Mouse (Mus musculus): ENCODE results near the gene Tenm3. TPM values are rescaled to one million over a fixed set of nuclear protein-coding genes. Genes with fewer than 3 reads are reported as not detected.

Gene Tenm3
- polyA plus RNA-seq, 1 experiment from 2014 or later = 8.3 TPM

- H3K36me3 ChIP-seq (ENCODE audit: control insufficient read depth, insufficient read depth, low read length) = no peaks in the 10 kb centered on the region
- no peaks in the 10 kb centered on the region for H3K9me3 ChIP-seq (ENCODE audit: control insufficient read depth, low read length)
- WGBS = 87% methylated on average over 13 of the region's 13 CpGs
- H3K27ac ChIP-seq (replicated peaks in 1 of 2; ENCODE audit: control insufficient read depth in 1 of 2, insufficient read depth in 1 of 2, low read depth in 2 of 2, low read length in 2 of 2) = no peak overlapping the region
- no peak for ATAC-seq (ENCODE audit: insufficient number of reproducible peaks, insufficient read depth, low FRiP score, low read depth)
- H3K4me1 ChIP-seq (ENCODE audit: control insufficient read depth in 2 of 2, insufficient read depth in 2 of 2, low read length in 2 of 2) = no peaks in the 10 kb centered on the region
- H3K9ac ChIP-seq (ENCODE audit: low read length) = no peak overlapping the region
- no peaks in the 10 kb centered on the region for H3K27me3 ChIP-seq (ENCODE audit: control insufficient read depth, insufficient read depth, low read length)
- no peak overlapping the region for H3K4me2 ChIP-seq (ENCODE audit: low read length)
- no peak overlapping the region for H3K4me3 ChIP-seq (ENCODE audit: control insufficient read depth in 1 of 2, insufficient read depth in 1 of 2, low read depth in 1 of 2, low read length in 2 of 2)
These were observed 639.5 kb downstream of the Tenm3 start for GRCm38 (mm10) chr8:48204114-48204837.

GRCm38 (mm10) chr8:48203611-48204010 is 640.1 kb downstream of the Tenm3 start:
- Histone ChIP-seq H3K4me2 (ENCODE audit: low read length) (no peak overlapping the region), H3K36me3 (ENCODE audit: control insufficient read depth, insufficient read depth, low read length) (no peaks in the 10 kb centered on the region), H3K9ac (ENCODE audit: low read length) (no peak overlapping the region), H3K4me1 (ENCODE audit: control insufficient read depth in 2 of 2, insufficient read depth in 2 of 2, low read length in 2 of 2) (no peaks in the 10 kb centered on the region), H3K27ac (replicated peaks in 1 of 2; ENCODE audit: control insufficient read depth in 1 of 2, insufficient read depth in 1 of 2, low read depth in 2 of 2, low read length in 2 of 2) (no peak overlapping the region), H3K9me3 (ENCODE audit: control insufficient read depth, low read length) (no peaks in the 10 kb centered on the region), H3K27me3 (ENCODE audit: control insufficient read depth, insufficient read depth, low read length) (no peaks in the 10 kb centered on the region), H3K4me3 (ENCODE audit: control insufficient read depth in 1 of 2, insufficient read depth in 1 of 2, low read depth in 1 of 2, low read length in 2 of 2) (no peak overlapping the region)
- WGBS = 81% methylated on average over 9 of the region's 9 CpGs
- no peak for ATAC-seq (ENCODE audit: insufficient number of reproducible peaks, insufficient read depth, low FRiP score, low read depth)

GRCm38 (mm10) chr8:48203161-48203560 is 640.6 kb downstream of the Tenm3 start:
- no peaks in the 10 kb centered on the region for H3K4me1 ChIP-seq (ENCODE audit: control insufficient read depth in 2 of 2, insufficient read depth in 2 of 2, low read length in 2 of 2)
- WGBS = 55% methylated on average over 6 of the region's 6 CpGs
- H3K27ac ChIP-seq (replicated peaks in 1 of 2; ENCODE audit: control insufficient read depth in 1 of 2, insufficient read depth in 1 of 2, low read depth in 2 of 2, low read length in 2 of 2) = no peak overlapping the region
- no peak overlapping the region for H3K9ac ChIP-seq (ENCODE audit: low read length)
- no peak overlapping the region for H3K4me3 ChIP-seq (ENCODE audit: control insufficient read depth in 1 of 2, insufficient read depth in 1 of 2, low read depth in 1 of 2, low read length in 2 of 2)
- ATAC-seq (ENCODE audit: insufficient number of reproducible peaks, insufficient read depth, low FRiP score, low read depth) = no peak
- no peaks in the 10 kb centered on the region for H3K9me3 ChIP-seq (ENCODE audit: control insufficient read depth, low read length)
- no peaks in the 10 kb centered on the region for H3K27me3 ChIP-seq (ENCODE audit: control insufficient read depth, insufficient read depth, low read length)
- no peaks in the 10 kb centered on the region for H3K36me3 ChIP-seq (ENCODE audit: control insufficient read depth, insufficient read depth, low read length)
- H3K4me2 ChIP-seq (ENCODE audit: low read length) = no peak overlapping the region

GRCm38 (mm10) chr8:48202632-48203031 is 641.1 kb downstream of the Tenm3 start:
- H3K9ac ChIP-seq (ENCODE audit: low read length) = no peak overlapping the region
- no peaks in the 10 kb centered on the region for H3K4me1 ChIP-seq (ENCODE audit: control insufficient read depth in 2 of 2, insufficient read depth in 2 of 2, low read length in 2 of 2)
- no peaks in the 10 kb centered on the region for H3K9me3 ChIP-seq (ENCODE audit: control insufficient read depth, low read length)
- H3K4me3 ChIP-seq (ENCODE audit: control insufficient read depth in 1 of 2, insufficient read depth in 1 of 2, low read depth in 1 of 2, low read length in 2 of 2) = no peak overlapping the region
- 72% methylated on average over 3 of the region's 3 CpGs for WGBS
- no peak overlapping the region for H3K4me2 ChIP-seq (ENCODE audit: low read length)
- H3K27ac ChIP-seq (replicated peaks in 1 of 2; ENCODE audit: control insufficient read depth in 1 of 2, insufficient read depth in 1 of 2, low read depth in 2 of 2, low read length in 2 of 2) = no peak overlapping the region
- no peaks in the 10 kb centered on the region for H3K36me3 ChIP-seq (ENCODE audit: control insufficient read depth, insufficient read depth, low read length)
- no peak for ATAC-seq (ENCODE audit: insufficient number of reproducible peaks, insufficient read depth, low FRiP score, low read depth)
- H3K27me3 ChIP-seq (ENCODE audit: control insufficient read depth, insufficient read depth, low read length) = no peaks in the 10 kb centered on the region

- Histone ChIP-seq H3K4me3 (ENCODE audit: control insufficient read depth in 1 of 2, insufficient read depth in 1 of 2, low read depth in 1 of 2, low read length in 2 of 2) (no peak overlapping the region), H3K27me3 (ENCODE audit: control insufficient read depth, insufficient read depth, low read length) (no peaks in the 10 kb centered on the region), H3K9me3 (ENCODE audit: control insufficient read depth, low read length) (no peaks in the 10 kb centered on the region), H3K4me1 (ENCODE audit: control insufficient read depth in 2 of 2, insufficient read depth in 2 of 2, low read length in 2 of 2) (no peaks in the 10 kb centered on the region), H3K27ac (replicated peaks in 1 of 2; ENCODE audit: control insufficient read depth in 1 of 2, insufficient read depth in 1 of 2, low read depth in 2 of 2, low read length in 2 of 2) (no peak overlapping the region), H3K4me2 (ENCODE audit: low read length) (no peak overlapping the region), H3K9ac (ENCODE audit: low read length) (no peak overlapping the region), H3K36me3 (ENCODE audit: control insufficient read depth, insufficient read depth, low read length) (no peaks in the 10 kb centered on the region)
- ATAC-seq (ENCODE audit: insufficient number of reproducible peaks, insufficient read depth, low FRiP score, low read depth) = no peak
- WGBS = 89% methylated on average over 9 of the region's 9 CpGs
These were observed 644.6 kb downstream of the Tenm3 start for GRCm38 (mm10) chr8:48199171-48199570.

- ATAC-seq (ENCODE audit: insufficient number of reproducible peaks, insufficient read depth, low FRiP score, low read depth) = no peak
- WGBS = 94% methylated on average over 9 of the region's 9 CpGs
- no peak overlapping the region for H3K4me3 ChIP-seq (ENCODE audit: control insufficient read depth in 1 of 2, insufficient read depth in 1 of 2, low read depth in 1 of 2, low read length in 2 of 2)
- no peak overlapping the region for H3K9ac ChIP-seq (ENCODE audit: low read length)
- H3K27ac ChIP-seq (replicated peaks in 1 of 2; ENCODE audit: control insufficient read depth in 1 of 2, insufficient read depth in 1 of 2, low read depth in 2 of 2, low read length in 2 of 2) = no peak overlapping the region
- H3K4me1 ChIP-seq (ENCODE audit: control insufficient read depth in 2 of 2, insufficient read depth in 2 of 2, low read length in 2 of 2) = no peaks in the 10 kb centered on the region
- H3K36me3 ChIP-seq (ENCODE audit: control insufficient read depth, insufficient read depth, low read length) = no peaks in the 10 kb centered on the region
- no peaks in the 10 kb centered on the region for H3K9me3 ChIP-seq (ENCODE audit: control insufficient read depth, low read length)
- H3K4me2 ChIP-seq (ENCODE audit: low read length) = no peak overlapping the region
- H3K27me3 ChIP-seq (ENCODE audit: control insufficient read depth, insufficient read depth, low read length) = no peaks in the 10 kb centered on the region
These were observed 647.8 kb downstream of the Tenm3 start for GRCm38 (mm10) chr8:48195971-48196370.

- Histone ChIP-seq H3K9ac (ENCODE audit: low read length) (no peak overlapping the region), H3K4me3 (ENCODE audit: control insufficient read depth in 1 of 2, insufficient read depth in 1 of 2, low read depth in 1 of 2, low read length in 2 of 2) (no peak overlapping the region), H3K4me1 (ENCODE audit: control insufficient read depth in 2 of 2, insufficient read depth in 2 of 2, low read length in 2 of 2) (no peaks in the 10 kb centered on the region), H3K27ac (replicated peaks in 1 of 2; ENCODE audit: control insufficient read depth in 1 of 2, insufficient read depth in 1 of 2, low read depth in 2 of 2, low read length in 2 of 2) (no peak overlapping the region), H3K27me3 (ENCODE audit: control insufficient read depth, insufficient read depth, low read length) (no peaks in the 10 kb centered on the region), H3K4me2 (ENCODE audit: low read length) (no peak overlapping the region), H3K9me3 (ENCODE audit: control insufficient read depth, low read length) (no peaks in the 10 kb centered on the region), H3K36me3 (ENCODE audit: control insufficient read depth, insufficient read depth, low read length) (no peaks in the 10 kb centered on the region)
- WGBS = 95% methylated on average over 12 of the region's 12 CpGs
- ATAC-seq (ENCODE audit: insufficient number of reproducible peaks, insufficient read depth, low FRiP score, low read depth) = no peak
These were observed 655.2 kb downstream of the Tenm3 start for GRCm38 (mm10) chr8:48188586-48188985.

- H3K4me2 ChIP-seq (ENCODE audit: low read length) = no peak overlapping the region
- H3K27ac ChIP-seq (replicated peaks in 1 of 2; ENCODE audit: control insufficient read depth in 1 of 2, insufficient read depth in 1 of 2, low read depth in 2 of 2, low read length in 2 of 2) = no peak overlapping the region
- no peak overlapping the region for H3K9ac ChIP-seq (ENCODE audit: low read length)
- no peak overlapping the region for H3K4me3 ChIP-seq (ENCODE audit: control insufficient read depth in 1 of 2, insufficient read depth in 1 of 2, low read depth in 1 of 2, low read length in 2 of 2)
- no peaks in the 10 kb centered on the region for H3K4me1 ChIP-seq (ENCODE audit: control insufficient read depth in 2 of 2, insufficient read depth in 2 of 2, low read length in 2 of 2)
- no peak for ATAC-seq (ENCODE audit: insufficient number of reproducible peaks, insufficient read depth, low FRiP score, low read depth)
- H3K36me3 ChIP-seq (ENCODE audit: control insufficient read depth, insufficient read depth, low read length) = no peaks in the 10 kb centered on the region
- H3K27me3 ChIP-seq (ENCODE audit: control insufficient read depth, insufficient read depth, low read length) = no peaks in the 10 kb centered on the region
- H3K9me3 ChIP-seq (ENCODE audit: control insufficient read depth, low read length) = peaks cover 6% of the 10 kb centered on the region; the same call in 1 of the 2 replicates
- WGBS = 86% methylated on average over 7 of the region's 7 CpGs
These were observed 660.0 kb downstream of the Tenm3 start for GRCm38 (mm10) chr8:48183758-48184157.

Data from heart, embryonic 14.5 days (tissue).